Mouse (Mus musculus) G1E (cell line): ENCODE results near the gene Tdrd9.

Experiments used
- CTCF ChIP-seq: IDR thresholded peaks from 2 replicates; pipeline ENCODE4 v1.5.1; 2012; ENCODE audit warnings: low read depth, low read length, inconsistent platforms, mixed read lengths
- GATA1 ChIP-seq: IDR thresholded peaks from 2 replicates; pipeline ENCODE4 v1.6.1; 2012; ENCODE audit warnings: borderline replicate concordance, low read length, inconsistent platforms, mixed read lengths
- GATA2 ChIP-seq: IDR thresholded peaks from 2 replicates; pipeline ENCODE4 v1.6.1; 2012; ENCODE audit warnings: low read depth, low read length, inconsistent platforms, borderline replicate concordance
- POLR2AphosphoS5 ChIP-seq: IDR thresholded peaks from 2 replicates; pipeline ENCODE4 v1.6.1; 2012; ENCODE audit warnings: low read depth, low read length, inconsistent platforms; ENCODE audit not compliant: insufficient replicate concordance
- TAL1 ChIP-seq: conservative IDR thresholded peaks from 2 replicates; pipeline ENCODE4 v1.6.1; 2012; ENCODE audit warnings: low read depth, low read length, inconsistent platforms, mixed read lengths

DNA sequence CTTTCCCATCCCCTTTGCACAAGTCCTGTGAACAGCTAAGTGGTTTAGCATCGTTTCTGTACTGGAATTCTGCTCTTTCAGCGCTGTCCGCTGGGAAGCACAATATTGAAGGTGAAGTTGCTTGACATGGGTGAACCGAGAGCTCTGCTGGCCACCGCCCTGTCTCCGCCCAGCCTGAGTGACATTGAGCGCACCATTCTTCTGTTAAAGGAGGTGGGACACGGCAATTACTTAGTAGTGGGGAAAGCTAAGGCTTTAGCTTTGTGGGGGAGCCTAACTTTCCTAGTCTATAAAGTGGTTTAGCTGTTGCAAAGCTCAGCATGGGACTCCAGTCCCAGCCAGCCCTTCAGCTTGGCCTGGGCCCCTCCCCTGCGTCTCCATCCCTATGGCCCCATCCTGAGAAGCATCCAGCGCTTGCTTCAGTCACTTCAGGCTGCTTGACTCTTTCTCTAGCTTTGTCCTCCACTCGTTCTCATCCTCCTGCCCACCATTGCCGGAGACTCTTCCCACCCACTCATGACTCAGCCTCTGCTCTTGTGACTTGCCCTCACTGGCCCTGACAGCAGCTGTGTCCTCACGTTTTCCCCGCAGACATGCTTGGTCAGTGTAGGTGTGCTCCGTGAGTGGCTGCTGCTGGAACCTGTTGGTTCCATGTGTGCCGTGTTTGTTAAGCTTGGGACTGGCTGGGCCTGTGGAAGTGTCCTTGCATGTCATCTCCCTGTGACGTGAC lies 53.4 kb downstream of the Tdrd9 start:
- TF ChIP-seq CTCF: no peak
- no peak for TF ChIP-seq TAL1
- no peak for TF ChIP-seq POLR2AphosphoS5
- no peak for TF ChIP-seq GATA1
- no peak for TF ChIP-seq GATA2
